Mouse (Mus musculus) thymus, postnatal 25 days (tissue): ENCODE data around the gene Morc4.

ENCODE experiments used
- DNase-seq: peaks from one replicate; pipeline ENCODE4 v3.0.0; 2022

Morc4 gene

GRCm38 (mm10) chrX:139870938-139871791 lies at the start of gene Morc4:
TSS of gene Morc4 (minus strand) at chrX:139871677.
- DNase-seq: peak; percentile 0

DNA sequence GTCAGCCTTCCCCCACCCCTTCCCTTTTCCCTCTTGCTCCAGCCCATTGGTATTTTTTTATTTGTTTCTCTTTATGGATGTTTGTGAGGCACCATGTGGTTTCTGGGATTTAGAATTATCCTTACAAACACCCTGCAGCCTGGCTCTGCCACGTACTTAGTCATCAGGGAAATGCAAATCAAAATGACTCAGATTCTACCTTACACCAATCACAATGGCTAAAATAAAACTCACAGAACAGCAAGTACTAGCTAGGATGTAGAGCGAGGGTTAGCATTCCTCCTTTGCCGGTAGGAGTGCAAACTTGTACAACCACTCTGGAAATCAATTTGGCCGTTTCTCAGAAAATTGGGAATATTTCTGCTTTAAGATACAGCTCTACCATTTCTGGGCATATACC lies 49.1 kb upstream of the Morc4 start:
- no peak for DNase-seq

DNA sequence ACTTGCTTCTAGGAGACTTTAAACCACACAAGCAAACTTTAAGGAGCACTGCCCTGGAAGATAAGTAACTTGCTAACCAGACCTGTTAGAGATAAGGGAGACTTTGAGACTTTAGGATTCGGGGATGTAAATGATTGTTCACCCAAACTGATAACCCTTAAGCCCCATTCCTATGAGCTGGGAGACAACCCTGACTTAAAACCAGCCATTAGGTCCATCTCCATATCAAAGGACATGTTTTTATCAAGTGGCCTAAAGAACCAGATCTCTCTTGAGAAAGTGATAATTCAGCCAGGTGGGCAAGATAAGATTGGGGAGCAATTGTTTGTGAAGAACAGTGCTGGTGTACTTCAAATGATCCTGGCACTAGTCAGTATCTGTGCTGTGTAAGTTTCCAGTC lies 19.9 kb upstream of the Morc4 start:
- DNase-seq: no peak

- no peak for DNase-seq
Observed at GRCm38 (mm10) chrX:139883221-139883620, 11.7 kb upstream of the Morc4 start.

DNA sequence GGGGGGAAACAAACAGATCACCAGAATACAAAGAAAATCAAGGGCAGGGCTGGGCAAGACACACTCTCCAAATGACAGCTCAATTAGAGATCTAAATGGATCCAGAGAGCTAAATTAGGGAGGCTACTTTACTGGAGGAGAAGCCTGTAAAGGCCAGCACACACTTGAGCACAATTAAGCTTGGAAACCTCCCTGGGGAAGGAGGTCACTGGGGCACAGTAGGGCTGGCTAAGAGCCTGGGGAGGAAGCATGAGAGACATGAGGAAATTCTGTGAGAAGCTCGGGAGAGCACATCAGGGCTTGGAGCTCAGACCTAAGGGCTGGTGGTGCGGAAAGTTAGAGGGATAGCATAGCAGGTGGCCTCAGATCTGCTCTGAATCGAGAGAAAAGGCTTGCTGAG lies 6.5 kb upstream of the Morc4 start:
- DNase-seq: no peak

DNA sequence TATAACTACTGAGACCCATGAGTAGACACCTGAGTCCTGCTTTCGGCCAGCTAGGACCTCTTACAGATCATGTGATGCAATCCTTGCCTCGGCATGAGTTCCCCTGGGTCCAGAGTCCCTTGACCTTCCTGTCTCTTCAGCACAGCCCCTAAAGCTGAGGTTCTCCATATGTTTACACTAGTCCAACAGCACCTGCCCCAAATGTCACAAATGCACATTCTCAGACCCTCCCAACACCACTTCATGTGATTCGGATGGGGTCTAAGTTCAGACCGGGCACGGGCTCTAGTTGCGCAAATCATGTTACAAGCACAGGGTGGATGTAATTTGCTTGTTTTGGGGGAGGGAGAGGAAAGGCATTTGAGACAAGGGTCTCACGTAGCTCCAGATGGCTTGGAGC lies 5.6 kb upstream of the Morc4 start:
- no peak for DNase-seq

DNA sequence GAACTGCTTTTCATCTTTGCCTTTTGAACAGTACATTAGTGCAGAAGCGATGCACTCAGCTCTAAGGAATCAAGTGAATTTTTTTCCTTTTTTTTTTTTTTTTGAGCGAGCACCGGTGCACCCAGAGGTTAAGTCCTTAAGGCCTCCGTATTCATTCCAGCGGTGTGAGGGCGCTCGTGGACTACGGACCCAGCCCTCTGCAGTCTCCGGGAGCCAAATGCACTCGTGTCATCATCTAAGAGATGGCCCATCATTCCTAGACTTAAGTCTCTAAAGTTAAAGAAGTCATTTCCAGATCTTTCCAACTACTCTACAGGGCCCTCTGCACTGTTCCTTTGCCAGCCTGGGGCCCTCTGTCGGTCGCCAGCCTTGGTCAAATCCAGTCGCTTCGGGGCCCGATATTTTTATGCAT lies 1.2 kb downstream of the Morc4 start:
- no peak for DNase-seq

DNA sequence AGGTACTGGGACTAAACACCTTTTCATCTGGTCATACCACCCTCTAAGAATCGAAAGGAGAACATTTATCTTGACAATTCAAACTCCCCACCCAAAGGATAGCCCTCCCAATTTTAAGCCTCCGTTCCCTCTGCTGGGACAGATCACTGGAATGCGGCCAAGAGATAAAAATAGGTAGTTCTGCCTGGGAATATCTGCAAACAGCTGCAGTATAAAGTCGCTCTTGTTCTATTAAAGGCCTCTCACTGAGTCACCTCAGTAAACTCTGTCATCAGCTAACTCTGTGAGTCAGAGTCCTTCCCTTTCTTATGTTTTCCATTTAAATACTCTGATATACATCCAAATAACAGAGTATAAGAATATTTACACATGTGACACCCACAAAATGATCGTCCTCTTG lies 12.1 kb downstream of the Morc4 start:
- no peak for DNase-seq

GRCm38 (mm10) chrX:139854795-139855194 lies 16.7 kb downstream of the Morc4 start:
- no peak for DNase-seq

GRCm38 (mm10) chrX:139841091-139841490 lies 30.4 kb downstream of the Morc4 start:
- no peak for DNase-seq

GRCm38 (mm10) chrX:139839057-139839456 lies 32.4 kb downstream of the Morc4 start:
- DNase-seq: no peak

DNA sequence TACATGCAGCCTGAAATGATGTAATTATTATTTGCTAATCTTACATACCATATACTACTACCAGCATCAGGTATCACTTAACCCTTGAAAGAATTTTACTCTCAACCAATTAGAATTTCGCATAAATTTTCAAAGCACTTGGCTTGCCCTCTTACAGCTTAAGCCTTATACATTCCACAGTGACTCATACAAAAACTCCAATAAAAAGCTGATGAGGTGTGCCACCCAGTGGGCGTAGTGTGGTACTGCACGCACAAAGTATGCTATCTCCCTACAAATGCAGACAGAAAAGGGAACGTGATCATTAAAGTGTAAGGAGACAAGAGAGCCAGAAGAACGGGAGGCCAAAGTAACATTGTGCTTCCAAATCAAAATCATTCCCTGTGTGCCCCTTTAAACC lies 39.0 kb downstream of the Morc4 start:
- DNase-seq: peak; percentile 24

DNA sequence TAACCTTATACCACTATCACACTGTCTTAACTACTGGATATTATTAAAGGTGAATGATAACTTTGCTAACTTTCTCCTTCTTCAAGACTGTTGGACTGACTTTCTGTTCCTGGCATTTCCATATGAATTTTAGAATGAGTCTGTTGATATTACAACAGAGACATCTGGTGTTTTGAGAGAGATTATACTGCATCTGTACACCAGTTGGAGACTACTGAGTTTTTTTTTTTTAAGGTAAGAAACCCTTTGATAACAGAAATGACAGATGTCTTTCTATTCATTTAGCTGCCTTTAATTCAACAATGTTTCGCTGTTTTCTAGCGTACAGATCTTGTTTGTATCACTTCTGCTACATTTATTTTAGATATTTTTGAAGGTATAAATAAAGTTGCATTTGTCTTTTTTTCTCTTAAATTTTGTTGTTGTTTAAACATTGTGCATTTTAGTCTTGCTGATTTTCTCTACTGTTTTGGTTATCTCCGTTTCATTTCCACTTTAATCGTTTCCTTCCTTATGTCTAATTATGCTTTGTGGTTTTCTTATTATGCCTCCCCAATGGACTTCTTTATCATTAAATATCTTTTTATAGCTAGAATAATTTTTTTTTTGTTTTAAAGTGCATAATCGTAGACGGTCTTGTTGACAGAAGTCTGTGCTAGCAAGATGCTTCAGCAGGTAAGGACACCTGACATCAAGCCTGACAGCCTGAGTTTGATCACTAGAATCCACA lies 42.9 kb downstream of the Morc4 start:
- no peak for DNase-seq

GRCm38 (mm10) chrX:139826926-139827325 lies 44.6 kb downstream of the Morc4 start:
- no peak for DNase-seq

DNA sequence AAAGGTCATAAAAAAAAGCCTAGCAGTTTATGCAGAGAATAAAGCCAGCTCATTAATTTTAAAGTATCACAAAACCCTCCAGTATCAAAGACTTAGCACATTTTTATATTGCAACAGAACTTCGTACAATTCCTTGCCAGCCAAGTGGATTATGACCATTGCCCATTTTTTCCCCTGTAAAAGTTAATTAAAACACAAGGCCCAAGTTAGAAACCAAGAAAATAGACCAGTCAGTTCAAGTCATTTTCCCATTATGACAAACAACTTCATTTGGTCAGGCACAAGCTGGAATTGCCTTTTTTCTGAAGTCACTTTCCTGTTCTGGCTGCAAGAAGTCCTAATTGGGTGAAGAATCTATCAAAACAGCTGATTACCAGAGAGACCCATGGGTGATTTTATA lies 46.1 kb downstream of the Morc4 start:
- no peak for DNase-seq

- DNase-seq: no peak
Observed at GRCm38 (mm10) chrX:139815201-139815600, 56.3 kb downstream of the Morc4 start.

- DNase-seq: no peak
Observed at GRCm38 (mm10) chrX:139814018-139814635, 57.4 kb downstream of the Morc4 start.

DNA sequence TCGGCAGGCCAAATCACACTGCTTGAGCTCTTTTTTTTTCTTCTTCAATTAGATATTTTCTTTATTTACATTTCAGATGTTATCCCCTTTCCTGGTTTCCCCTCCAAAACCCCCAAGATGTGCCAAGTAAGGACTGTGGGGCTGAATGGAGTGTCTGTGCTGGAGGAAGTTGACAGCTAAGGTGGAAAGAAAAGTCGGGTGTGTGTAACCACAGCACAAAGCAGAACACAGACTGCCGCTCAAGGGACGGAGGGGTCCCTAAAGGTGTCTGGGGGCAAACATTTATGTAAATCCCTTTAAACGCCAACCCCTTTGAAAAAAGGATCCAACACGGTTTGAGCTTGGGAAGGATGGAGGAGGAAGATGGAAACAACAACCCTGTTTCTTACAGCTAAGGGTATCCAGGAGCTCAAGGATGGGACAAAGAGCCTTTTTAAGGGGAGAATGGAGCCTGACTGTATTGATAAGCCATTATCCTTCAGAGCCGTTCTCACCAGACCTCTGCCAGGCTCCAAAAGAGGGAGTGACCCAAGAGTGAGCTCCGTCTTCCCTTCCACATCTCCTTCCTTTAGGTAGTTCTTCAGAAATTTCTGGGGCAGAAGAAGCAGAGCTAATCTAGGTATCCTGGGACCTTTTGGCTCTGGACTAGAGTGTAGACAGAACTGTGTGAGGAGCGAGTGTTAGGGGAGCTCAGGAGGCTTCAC lies 58.0 kb downstream of the Morc4 start:
- no peak for DNase-seq

GRCm38 (mm10) chrX:139812636-139813298 lies 58.7 kb downstream of the Morc4 start:
- DNase-seq: no peak

DNA sequence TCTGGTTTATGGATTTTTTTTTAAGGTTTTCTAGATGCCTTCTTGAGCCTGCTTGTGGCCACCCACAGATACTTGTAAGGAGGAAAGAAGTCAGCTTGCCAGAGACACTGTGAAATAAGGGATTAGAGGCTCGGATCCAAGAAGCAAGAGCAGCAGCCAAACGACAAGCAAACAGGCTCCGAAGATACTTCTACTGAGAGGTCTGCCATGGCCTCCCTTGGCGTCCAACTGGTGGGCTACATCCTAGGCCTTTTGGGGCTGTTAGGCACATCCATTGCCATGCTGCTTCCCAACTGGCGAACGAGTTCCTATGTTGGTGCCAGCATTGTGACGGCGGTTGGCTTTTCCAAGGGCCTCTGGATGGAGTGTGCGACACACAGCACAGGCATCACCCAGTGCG lies 63.0 kb downstream of the Morc4 start:
- no peak for DNase-seq

GRCm38 (mm10) chrX:139808085-139808484 lies 63.4 kb downstream of the Morc4 start:
- DNase-seq: no peak

GRCm38 (mm10) chrX:139807391-139807790 lies 64.1 kb downstream of the Morc4 start:
- DNase-seq: no peak

GRCm38 (mm10) chrX:139805918-139806317 lies 65.6 kb downstream of the Morc4 start:
- DNase-seq: no peak
